Mouse (Mus musculus): ENCODE data around the gene Ccdc12. TPM values are rescaled to one million over a fixed set of nuclear protein-coding genes. Genes with fewer than 3 reads are reported as not detected.

Ccdc12 gene
- polyA plus RNA-seq, 1 experiment from 2014 or later: 138 TPM

DNA sequence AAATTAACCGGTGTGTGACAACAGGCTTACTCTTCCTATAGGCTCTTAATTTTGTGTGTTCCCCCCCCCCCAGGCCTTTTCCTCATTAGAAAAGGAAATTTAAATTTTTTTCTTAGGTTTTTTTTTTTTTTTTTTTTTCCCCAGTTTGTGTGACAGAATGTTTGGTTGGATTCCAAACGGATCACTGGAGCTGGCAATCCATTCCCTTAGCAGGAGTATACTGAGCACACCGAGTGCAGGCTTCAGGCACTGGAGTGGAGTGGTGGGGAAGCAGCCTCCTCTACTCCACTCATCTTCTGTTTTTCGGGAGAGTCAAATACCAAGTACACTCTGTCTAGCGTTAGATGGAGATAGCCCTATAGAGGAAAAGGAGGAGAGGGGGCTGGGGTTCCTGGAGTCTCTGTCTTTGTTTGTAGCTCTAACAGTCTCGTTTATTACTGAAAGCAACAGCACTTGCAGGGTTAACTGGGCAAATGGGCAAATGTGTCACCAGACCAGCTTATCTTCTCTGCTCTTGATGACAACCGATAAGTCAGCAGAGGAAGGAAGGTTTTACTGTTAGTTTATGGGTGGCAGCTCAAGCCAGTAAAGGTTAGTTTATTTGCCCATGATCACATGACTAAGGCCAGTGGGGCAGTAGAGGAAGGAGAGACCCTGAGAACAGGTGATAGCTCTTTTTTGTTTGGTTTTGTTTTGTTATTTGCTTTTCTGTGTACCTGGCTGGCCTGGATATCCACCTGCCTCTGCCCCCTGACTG lies 4.7 kb downstream of the Ccdc12 start:
- Histone ChIP-seq H3K9ac (replicated peaks; ENCODE audit: low read depth, low read length) (no peak overlapping the region), H3K27me3 (ENCODE audit: control insufficient read depth, insufficient read depth, low read length) (no peaks in the 10 kb centered on the region), H3K36me3 (ENCODE audit: control insufficient read depth, insufficient read depth, low read length) (no peaks in the 10 kb centered on the region), H3K9me3 (ENCODE audit: control insufficient read depth, low read depth, low read length) (no peaks in the 10 kb centered on the region), H3K4me2 (replicated peaks; ENCODE audit: low read depth, low read length) (no peak overlapping the region), H3K27ac (ENCODE audit: low read length) (no peak overlapping the region), H3K4me3 (ENCODE audit: low read depth, low read length) (no peak overlapping the region), H3K4me1 (ENCODE audit: control insufficient read depth, insufficient read depth, low read length) (0 out of 2 replicates have a peak, but pooled peaks cover 5% of the 10 kb centered on the region)
- ATAC-seq (ENCODE audit: insufficient number of reproducible peaks, insufficient read depth, low FRiP score, low read depth): no peak
- WGBS: 63% methylated on average over 7 of the region's 7 CpGs

- no peaks in the 10 kb centered on the region for H3K27me3 ChIP-seq (ENCODE audit: control insufficient read depth, insufficient read depth, low read length)
- H3K4me3 ChIP-seq (ENCODE audit: low read depth, low read length): no peak overlapping the region
- no peaks in the 10 kb centered on the region for H3K36me3 ChIP-seq (ENCODE audit: control insufficient read depth, insufficient read depth, low read length)
- no peak overlapping the region for H3K27ac ChIP-seq (ENCODE audit: low read length)
- 88% methylated on average over 1 of the region's 1 CpGs for WGBS
- no peak overlapping the region for H3K9ac ChIP-seq (replicated peaks; ENCODE audit: low read depth, low read length)
- no peaks in the 10 kb centered on the region for H3K9me3 ChIP-seq (ENCODE audit: control insufficient read depth, low read depth, low read length)
- no peak for ATAC-seq (ENCODE audit: insufficient number of reproducible peaks, insufficient read depth, low FRiP score, low read depth)
- 0 out of 2 replicates have a peak, but pooled peaks cover 5% of the 10 kb centered on the region for H3K4me1 ChIP-seq (ENCODE audit: control insufficient read depth, insufficient read depth, low read length)
- H3K4me2 ChIP-seq (replicated peaks; ENCODE audit: low read depth, low read length): no peak overlapping the region
These were observed 6.5 kb downstream of the Ccdc12 start for GRCm38 (mm10) chr9:110662844-110663243.

GRCm38 (mm10) chr9:110665912-110666311 lies 9.6 kb downstream of the Ccdc12 start:
- WGBS: 23% methylated on average over 4 of the region's 4 CpGs
- Histone ChIP-seq H3K27ac (ENCODE audit: low read length) (no peak overlapping the region), H3K27me3 (ENCODE audit: control insufficient read depth, insufficient read depth, low read length) (no peaks in the 10 kb centered on the region), H3K36me3 (ENCODE audit: control insufficient read depth, insufficient read depth, low read length) (no peaks in the 10 kb centered on the region), H3K9ac (replicated peaks; ENCODE audit: low read depth, low read length) (no peak overlapping the region), H3K9me3 (ENCODE audit: control insufficient read depth, low read depth, low read length) (no peaks in the 10 kb centered on the region), H3K4me2 (replicated peaks; ENCODE audit: low read depth, low read length) (no peak overlapping the region), H3K4me1 (ENCODE audit: control insufficient read depth, insufficient read depth, low read length) (0 out of 2 replicates have a peak, but pooled peaks cover 5% of the 10 kb centered on the region), H3K4me3 (ENCODE audit: low read depth, low read length) (no peak overlapping the region)
- peak; percentile 35; the same call in 1 of the 2 replicates for ATAC-seq (ENCODE audit: insufficient number of reproducible peaks, insufficient read depth, low FRiP score, low read depth)

DNA sequence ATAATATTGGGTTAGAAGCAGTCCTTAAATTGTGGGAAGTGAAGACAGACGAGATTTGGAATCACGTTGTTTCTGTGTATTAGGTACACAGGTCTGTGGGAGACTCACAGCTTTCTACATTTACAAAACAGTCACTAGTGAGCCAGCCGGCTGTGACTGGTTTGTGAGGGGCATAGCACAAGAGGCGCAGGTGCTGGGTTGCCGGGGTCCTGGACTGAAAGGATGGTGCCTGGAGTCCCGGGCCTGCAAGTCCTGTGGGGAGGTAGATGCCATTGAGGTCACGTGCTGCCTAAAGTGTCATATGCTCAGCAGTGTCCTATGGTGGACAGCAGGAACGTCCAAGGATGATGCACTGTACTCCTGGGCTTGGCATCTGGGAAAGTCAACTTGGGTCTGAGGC lies 10.1 kb downstream of the Ccdc12 start:
- Histone ChIP-seq H3K4me2 (replicated peaks; ENCODE audit: low read depth, low read length) (no peak overlapping the region), H3K27me3 (ENCODE audit: control insufficient read depth, insufficient read depth, low read length) (no peaks in the 10 kb centered on the region), H3K9ac (replicated peaks; ENCODE audit: low read depth, low read length) (no peak overlapping the region), H3K4me1 (ENCODE audit: control insufficient read depth, insufficient read depth, low read length) (0 out of 2 replicates have a peak, but pooled peaks cover 5% of the 10 kb centered on the region), H3K9me3 (ENCODE audit: control insufficient read depth, low read depth, low read length) (no peaks in the 10 kb centered on the region), H3K36me3 (ENCODE audit: control insufficient read depth, insufficient read depth, low read length) (no peaks in the 10 kb centered on the region), H3K27ac (ENCODE audit: low read length) (no peak overlapping the region), H3K4me3 (ENCODE audit: low read depth, low read length) (no peak overlapping the region)
- no peak for ATAC-seq (ENCODE audit: insufficient number of reproducible peaks, insufficient read depth, low FRiP score, low read depth)
- WGBS: 47% methylated on average over 8 of the region's 8 CpGs

- no peak overlapping the region for H3K27ac ChIP-seq (ENCODE audit: low read length)
- H3K4me3 ChIP-seq (ENCODE audit: low read depth, low read length): no peak overlapping the region
- no peaks in the 10 kb centered on the region for H3K9me3 ChIP-seq (ENCODE audit: control insufficient read depth, low read depth, low read length)
- ATAC-seq (ENCODE audit: insufficient number of reproducible peaks, insufficient read depth, low FRiP score, low read depth): no peak
- no peak overlapping the region for H3K9ac ChIP-seq (replicated peaks; ENCODE audit: low read depth, low read length)
- H3K36me3 ChIP-seq (ENCODE audit: control insufficient read depth, insufficient read depth, low read length): no peaks in the 10 kb centered on the region
- no peak overlapping the region for H3K4me2 ChIP-seq (replicated peaks; ENCODE audit: low read depth, low read length)
- WGBS: 72% methylated on average over 4 of the region's 4 CpGs
- H3K27me3 ChIP-seq (ENCODE audit: control insufficient read depth, insufficient read depth, low read length): no peaks in the 10 kb centered on the region
- H3K4me1 ChIP-seq (ENCODE audit: control insufficient read depth, insufficient read depth, low read length): 0 out of 2 replicates have a peak, but pooled peaks cover 5% of the 10 kb centered on the region
These were observed 11.0 kb downstream of the Ccdc12 start for GRCm38 (mm10) chr9:110667219-110667836.

GRCm38 (mm10) chr9:110668601-110669293 lies 12.4 kb downstream of the Ccdc12 start:
- ATAC-seq (ENCODE audit: insufficient number of reproducible peaks, insufficient read depth, low FRiP score, low read depth): peak; percentile 59; the same call in 1 of the 2 replicates
- H3K27me3 ChIP-seq (ENCODE audit: control insufficient read depth, insufficient read depth, low read length): no peaks in the 10 kb centered on the region

DNA sequence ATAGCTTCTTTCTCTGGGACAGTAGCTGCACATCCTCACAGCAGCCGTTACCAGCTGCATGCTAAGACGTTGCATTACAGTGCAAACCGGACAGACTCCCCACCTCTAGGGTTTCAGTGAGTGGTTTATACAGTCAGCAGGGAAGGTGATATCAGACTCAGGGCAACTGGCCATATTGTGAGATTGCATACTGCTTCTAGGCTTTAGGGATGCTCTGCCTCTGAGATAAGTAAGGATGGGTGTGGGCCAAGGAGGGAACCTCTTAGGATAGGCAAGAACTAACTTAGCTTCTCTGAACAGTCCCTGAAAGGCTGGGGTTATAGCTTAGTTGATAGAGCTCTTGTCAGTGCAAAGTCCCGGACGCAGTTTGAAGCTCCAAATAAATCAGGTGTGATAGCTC lies 13.5 kb downstream of the Ccdc12 start:
- Histone ChIP-seq H3K4me1 (ENCODE audit: control insufficient read depth, insufficient read depth, low read length) (peaks cover 12% of the 10 kb centered on the region; the same call in 1 of the 2 replicates), H3K9me3 (ENCODE audit: control insufficient read depth, low read depth, low read length) (no peaks in the 10 kb centered on the region), H3K36me3 (ENCODE audit: control insufficient read depth, insufficient read depth, low read length) (no peaks in the 10 kb centered on the region), H3K4me2 (replicated peaks; ENCODE audit: low read depth, low read length) (no peak overlapping the region), H3K4me3 (ENCODE audit: low read depth, low read length) (no peak overlapping the region), H3K9ac (replicated peaks; ENCODE audit: low read depth, low read length) (no peak overlapping the region), H3K27ac (ENCODE audit: low read length) (no peak overlapping the region), H3K27me3 (ENCODE audit: control insufficient read depth, insufficient read depth, low read length) (no peaks in the 10 kb centered on the region)
- no peak for ATAC-seq (ENCODE audit: insufficient number of reproducible peaks, insufficient read depth, low FRiP score, low read depth)
- WGBS: 84% methylated on average over 5 of the region's 5 CpGs

More at GRCm38 (mm10) chr9:110668601-110669293, 12.4 kb downstream of the Ccdc12 start:
- Histone ChIP-seq H3K9me3 (ENCODE audit: control insufficient read depth, low read depth, low read length) (no peaks in the 10 kb centered on the region), H3K9ac (replicated peaks; ENCODE audit: low read depth, low read length) (no peak overlapping the region), H3K36me3 (ENCODE audit: control insufficient read depth, insufficient read depth, low read length) (no peaks in the 10 kb centered on the region), H3K4me2 (replicated peaks; ENCODE audit: low read depth, low read length) (no peak overlapping the region), H3K4me1 (ENCODE audit: control insufficient read depth, insufficient read depth, low read length) (peaks cover 12% of the 10 kb centered on the region; the same call in 1 of the 2 replicates), H3K27ac (ENCODE audit: low read length) (peak overlapping the region; percentile 21; the same call in 1 of the 2 replicates), H3K4me3 (ENCODE audit: low read depth, low read length) (no peak overlapping the region)
- WGBS: 78% methylated on average over 6 of the region's 6 CpGs

GRCm38 (mm10) chr9:110672462-110673106 lies 16.3 kb downstream of the Ccdc12 start:
- no peak overlapping the region for H3K27ac ChIP-seq (ENCODE audit: low read length)
- ATAC-seq (ENCODE audit: insufficient number of reproducible peaks, insufficient read depth, low FRiP score, low read depth): no peak; the same call in 1 of the 2 replicates

More at GRCm38 (mm10) chr9:110672462-110673106, 16.3 kb downstream of the Ccdc12 start:
- Histone ChIP-seq H3K4me2 (replicated peaks; ENCODE audit: low read depth, low read length) (no peak overlapping the region), H3K27me3 (ENCODE audit: control insufficient read depth, insufficient read depth, low read length) (no peaks in the 10 kb centered on the region), H3K36me3 (ENCODE audit: control insufficient read depth, insufficient read depth, low read length) (no peaks in the 10 kb centered on the region), H3K4me1 (ENCODE audit: control insufficient read depth, insufficient read depth, low read length) (peaks cover 9% of the 10 kb centered on the region; the same call in 1 of the 2 replicates), H3K9ac (replicated peaks; ENCODE audit: low read depth, low read length) (no peak overlapping the region), H3K4me3 (ENCODE audit: low read depth, low read length) (no peak overlapping the region), H3K9me3 (ENCODE audit: control insufficient read depth, low read depth, low read length) (no peaks in the 10 kb centered on the region)
- WGBS: 68% methylated on average over 7 of the region's 7 CpGs
